Mouse (Mus musculus) stomach, adult 2 months (tissue): Measurements from ENCODE around the gene Taar7f. TPM values are rescaled to one million over a fixed set of nuclear protein-coding genes. Genes with fewer than 3 reads are reported as not detected.

Experiments
- polyA plus RNA-seq: library from polyadenylated mRNA; depleted of rRNA; stranded (reverse); fragments of >200 nt; gene quantifications from 2 replicates; pipeline ENCODE4 v1.2.3, GENCODE M21; 2012; rRNA removed

Taar7f gene
- polyA plus RNA-seq = not detected in 2 replicates

GRCm38 (mm10) chr10:24049210-24049609 is at the start of gene Taar7f:
Gene Taar7f (plus strand): TSS chr10:24049510.

GRCm38 (mm10) chr10:23999639-24000038 is 49.7 kb upstream of the Taar7f start, which contains the start of gene Taar7b:
Gene Taar7b (plus strand): TSS chr10:23999939.

GRCm38 (mm10) chr10:24026922-24027321 is 22.4 kb upstream of the Taar7f start, which contains the start of gene Taar7d:
Gene Taar7d (plus strand): TSS chr10:24027222.

GRCm38 (mm10) chr10:24037314-24037713 is 12.0 kb upstream of the Taar7f start, which contains the start of gene Taar7e:
Gene Taar7e (plus strand): TSS chr10:24037614.

GRCm38 (mm10) chr10:24076200-24076599 is 26.9 kb downstream of the Taar7f start, which contains the start of gene Taar8a:
Gene Taar8a (plus strand): TSS chr10:24076500.

GRCm38 (mm10) chr10:24092194-24092593 is 42.9 kb downstream of the Taar7f start, which contains the start of gene Taar8b:
Gene Taar8b (minus strand): TSS chr10:24092294.

Other genes with a start within 250 kb of the Taar7f start
- gene Vnn3, start 198.0 kb upstream of the Taar7f start, polyA plus RNA-seq = 0.03 TPM in 1 of 2 replicates, not detected in the other
- 0.37 and 0.80 TPM in 2 replicates for gene Vnn1, start 154.8 kb upstream of the Taar7f start, polyA plus RNA-seq
- 0.09 TPM in 1 of 2 replicates, not detected in the other for gene Taar1, start 129.2 kb upstream of the Taar7f start, polyA plus RNA-seq
- not detected in 2 replicates for gene Taar2, start 110.9 kb upstream of the Taar7f start, polyA plus RNA-seq
- gene Taar3, start 100.0 kb upstream of the Taar7f start, polyA plus RNA-seq = not detected in 2 replicates
- not detected in 2 replicates for gene Taar4, start 89.0 kb upstream of the Taar7f start, polyA plus RNA-seq
- gene Taar5, start 78.8 kb upstream of the Taar7f start, polyA plus RNA-seq = not detected in 2 replicates
- not detected in 2 replicates for gene Taar6, start 63.9 kb upstream of the Taar7f start, polyA plus RNA-seq
- not detected in 2 replicates for gene Taar7a, start 56.0 kb upstream of the Taar7f start, polyA plus RNA-seq
- not detected in 2 replicates for gene Taar7b, start 49.6 kb upstream of the Taar7f start, polyA plus RNA-seq
- not detected in 2 replicates for gene Taar7d, start 22.3 kb upstream of the Taar7f start, polyA plus RNA-seq
- gene Taar7e, start 11.9 kb upstream of the Taar7f start, polyA plus RNA-seq = not detected in 2 replicates
- gene Taar8a, start 27.0 kb downstream of the Taar7f start, polyA plus RNA-seq = not detected in 2 replicates
- gene Taar8b, start 42.8 kb downstream of the Taar7f start, polyA plus RNA-seq = not detected in 2 replicates
- not detected in 2 replicates for gene Taar8c, start 52.4 kb downstream of the Taar7f start, polyA plus RNA-seq
- not detected in 2 replicates for gene Taar9, start 60.0 kb downstream of the Taar7f start, polyA plus RNA-seq
- 21.5 and 26.1 TPM in 2 replicates for gene Stx7, start 99.8 kb downstream of the Taar7f start, polyA plus RNA-seq
- 3.1 and 3.2 TPM in 2 replicates for gene Moxd1, start 174.0 kb downstream of the Taar7f start, polyA plus RNA-seq